ENCODE assay signal across 8 mouse cellular contexts in the genomic region with DNA sequence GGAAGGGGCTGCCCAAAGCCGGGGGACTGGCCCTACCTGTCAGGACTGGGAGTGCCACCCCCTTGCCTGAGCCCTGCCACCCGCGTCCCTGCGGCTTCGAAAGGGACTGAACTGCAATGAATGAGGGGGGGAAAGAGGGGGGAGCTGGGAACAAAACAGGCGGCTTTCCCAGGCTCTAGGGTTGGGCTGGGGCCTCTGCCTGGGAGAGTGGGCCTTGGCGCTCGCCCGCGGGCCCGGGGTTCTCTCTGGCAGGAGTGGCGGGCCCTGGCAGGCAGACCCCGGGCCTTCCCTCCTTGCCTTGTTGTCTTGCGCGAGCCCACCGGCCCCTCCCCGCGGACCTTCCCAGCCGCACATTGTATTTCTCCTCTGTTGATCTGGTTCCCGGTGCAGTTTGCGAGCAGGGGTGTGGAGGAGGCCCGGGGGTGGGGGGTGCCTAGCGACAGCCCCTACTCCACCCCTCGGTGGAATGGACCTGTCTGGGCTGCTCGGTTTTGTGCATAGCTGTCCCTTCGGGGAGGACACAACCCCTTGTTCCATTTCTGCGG. TPM values are rescaled to one million over a fixed set of nuclear protein-coding genes. Genes with fewer than 3 reads are reported as not detected.
DNase-seq lines count a peak whose midpoint lies in the region; ATAC-seq and TF ChIP-seq lines count a peak whose summit lies in the region.

No protein-coding gene starts in this region.

- H3K4me1 ChIP-seq in embryonic facial prominence, embryonic 14.5 days (ENCODE audit: control insufficient read depth, insufficient read depth, low read length): peaks cover 36% of the 10 kb centered on the region
- peaks cover 51% of the 10 kb centered on the region for H3K4me1 ChIP-seq in limb, embryonic 13.5 days
- peaks cover 38% of the 10 kb centered on the region for H3K4me1 ChIP-seq in small intestine, adult 2 months (ENCODE audit: control insufficient read depth, insufficient read depth, insufficient read length, low read length)

- no peaks in the 10 kb centered on the region for H3K9me3 ChIP-seq in embryonic facial prominence, embryonic 14.5 days (ENCODE audit: control insufficient read depth, low read length)
- no peaks in the 10 kb centered on the region for H3K9me3 ChIP-seq in limb, embryonic 13.5 days

- H3K36me3 ChIP-seq in C2C12 (ENCODE audit: control insufficient read depth, insufficient read depth): no peaks in the 10 kb centered on the region
- H3K36me3 ChIP-seq in embryonic facial prominence, embryonic 14.5 days (ENCODE audit: control insufficient read depth, insufficient read depth, low read length): no peaks in the 10 kb centered on the region
- no peaks in the 10 kb centered on the region for H3K36me3 ChIP-seq in limb, embryonic 13.5 days
- H3K36me3 ChIP-seq in small intestine, adult 2 months (ENCODE audit: control insufficient read depth, insufficient read depth, low read length): no peaks in the 10 kb centered on the region

- no peak for TF ChIP-seq CTCF in C2C12 (IDR thresholded peaks at IDR 0.05; ENCODE audit: control insufficient read depth, insufficient read depth, insufficient read length)
- no peak for TF ChIP-seq CTCF in small intestine, adult 2 months (IDR thresholded peaks at IDR 0.05; ENCODE audit: extremely low read depth, insufficient read length, insufficient replicate concordance, low read depth, low read length)

- peak; percentile 58 for ATAC-seq in embryonic facial prominence, embryonic 14.5 days (ENCODE audit: low read depth)
- peak; percentile 62; the same call in 1 of the 2 replicates for ATAC-seq in limb, embryonic 13.5 days (ENCODE audit: low FRiP score, low read depth)

- under 1% methylated on average over 13 of the region's 27 CpGs for WGBS in embryonic facial prominence, embryonic 14.5 days
- under 1% methylated on average over 20 of the region's 27 CpGs for WGBS in limb, embryonic 13.5 days
- WGBS in small intestine, adult 2 months: 2% methylated on average over 27 of the region's 27 CpGs

- peaks cover 22% of the 10 kb centered on the region for H3K79me2 ChIP-seq in C2C12 (ENCODE audit: control insufficient read depth, insufficient read depth)

- no peaks in the 10 kb centered on the region for H3K27me3 ChIP-seq in C2C12 (ENCODE audit: control insufficient read depth, insufficient read depth, insufficient read length)
- H3K27me3 ChIP-seq in embryonic facial prominence, embryonic 14.5 days (replicated peaks; ENCODE audit: control insufficient read depth, insufficient read depth, low read length): no peaks in the 10 kb centered on the region; the same call in 1 of the 2 replicates
- H3K27me3 ChIP-seq in limb, embryonic 13.5 days: peaks cover 30% of the 10 kb centered on the region
- no peaks in the 10 kb centered on the region; the same call in 1 of the 2 replicates for H3K27me3 ChIP-seq in small intestine, adult 2 months (ENCODE audit: control insufficient read depth, insufficient read depth, low read length)

- peaks cover 9% of the 10 kb centered on the region for H3K79me3 ChIP-seq in C2C12 (ENCODE audit: low read depth)

- intact Hi-C loops in gastrocnemius, postnatal 14 days (cut with DNase I; ENCODE audit: low total_unique reads): no loop called here

- DNase-seq in gastrocnemius, postnatal 14 days: peak; percentile 18
- no peak for DNase-seq in gastrocnemius, postnatal 25 days
- DNase-seq in embryonic facial prominence, embryonic 14.5 days (ENCODE audit: low spot score): peak; percentile 66
- no peak for DNase-seq in gastrocnemius, postnatal 10 days
- no peak for DNase-seq in urinary bladder, postnatal 4 days (ENCODE audit: low spot score in 2 of 2)

- peak overlapping the region; percentile 95 for H3K4me2 ChIP-seq in embryonic facial prominence, embryonic 14.5 days (ENCODE audit: low read depth, low read length)
- H3K4me2 ChIP-seq in limb, embryonic 13.5 days (replicated peaks): peak overlapping the region; percentile 98

- H3K9ac ChIP-seq in embryonic facial prominence, embryonic 14.5 days (ENCODE audit: low read depth, low read length): peak overlapping the region; percentile 85
- H3K9ac ChIP-seq in limb, embryonic 13.5 days: peak overlapping the region; percentile 91

- no peak for TF ChIP-seq POLR2A in small intestine, adult 2 months (IDR thresholded peaks at IDR 0.05; ENCODE audit: low read depth, low read length)

- H3K27ac ChIP-seq in embryonic facial prominence, embryonic 14.5 days (replicated peaks; ENCODE audit: low read depth, low read length): peak overlapping the region; percentile 96
- H3K27ac ChIP-seq in limb, embryonic 13.5 days: peak overlapping the region; percentile 95
- H3K27ac ChIP-seq in small intestine, adult 2 months (ENCODE audit: insufficient read depth, low read depth, low read length): no peak overlapping the region

- peak overlapping the region; percentile 14 for H3K4me3 ChIP-seq in C2C12 (ENCODE audit: insufficient read depth, poor library complexity, severe bottlenecking)
- peak overlapping the region; percentile 89 for H3K4me3 ChIP-seq in embryonic facial prominence, embryonic 14.5 days (ENCODE audit: low read depth, low read length)
- H3K4me3 ChIP-seq in limb, embryonic 13.5 days: peak overlapping the region; percentile 82
- H3K4me3 ChIP-seq in small intestine, adult 2 months (ENCODE audit: low read depth, low read length): peak overlapping the region; percentile 86

- peak overlapping the region; percentile 50 for H3ac ChIP-seq in C2C12 (ENCODE audit: control insufficient read depth, insufficient read length, low read depth)

TF ChIP-seq in C2C12, 6 proteins besides CTCF, POLR2A, EP300 and RAD21:
- TF ChIP-seq MYOD1 (IDR thresholded peaks at IDR 0.05; ENCODE audit: control insufficient read depth, insufficient read length, low read depth) (no peak), MYOG (IDR thresholded peaks at IDR 0.05; ENCODE audit: control insufficient read depth, extremely low read depth, insufficient read length) (no peak), CEBPB (IDR thresholded peaks at IDR 0.05; ENCODE audit: low read depth) (no peak), FOSL1 (IDR thresholded peaks at IDR 0.05; ENCODE audit: insufficient read depth, low read length, poor library complexity, severe bottlenecking) (no peak), USF1 (IDR thresholded peaks at IDR 0.05; ENCODE audit: low read depth) (no peak), MAX (IDR thresholded peaks at IDR 0.05) (no peak)

RNA-seq across cellular contexts. Expression of a gene that starts 0.7 kb away (rescaled TPM):
- 1 to 10 TPM; 1.2 to 4.2 TPM for total RNA-seq in gastrocnemius, postnatal 14 days (2021)
- total RNA-seq in gastrocnemius, postnatal 25 days (2021): 1 to 10 TPM in 1 of 2 experiments, under 1 TPM in 1; 1.00 to 1.2 TPM
- 16.8 TPM for polyA plus RNA-seq in C2C12 (2012; fragmentation: generic; extraction: Trizol)
- 14.8 and 14.9 TPM in 2 replicates for polyA plus RNA-seq in embryonic facial prominence, embryonic 14.5 days (2014; fragmentation: Nextera tagmentation; extraction: Ambion mirVana)
- polyA plus RNA-seq in limb, embryonic 13.5 days (2015; fragmentation: Nextera tagmentation; extraction: Ambion mirVana): 10.3 and 10.9 TPM in 2 replicates
- polyA plus RNA-seq in small intestine, adult 2 months (2012; rRNA removed): 32.1 and 57.6 TPM in 2 replicates
- 1 to 10 TPM; 4.6 to 5.4 TPM for total RNA-seq in gastrocnemius, postnatal 10 days (2021)

RNA-seq across cellular contexts. Expression of a gene that starts 49.5 kb away (rescaled TPM):
- 10 to 100 TPM; 18.8 to 20.8 TPM for total RNA-seq in gastrocnemius, postnatal 14 days (2021)
- total RNA-seq in gastrocnemius, postnatal 25 days (2021): 10 to 100 TPM; 13.4 to 16.5 TPM
- polyA plus RNA-seq in C2C12 (2012; fragmentation: generic; extraction: Trizol): not detected
- polyA plus RNA-seq in embryonic facial prominence, embryonic 14.5 days (2014; fragmentation: Nextera tagmentation; extraction: Ambion mirVana): 85.2 and 99.6 TPM in 2 replicates
- 39.7 and 41.0 TPM in 2 replicates for polyA plus RNA-seq in limb, embryonic 13.5 days (2015; fragmentation: Nextera tagmentation; extraction: Ambion mirVana)
- polyA plus RNA-seq in small intestine, adult 2 months (2012; rRNA removed): 58.9 and 71.3 TPM in 2 replicates
- total RNA-seq in gastrocnemius, postnatal 10 days (2021): 10 to 100 TPM; 22.0 to 23.2 TPM

RNA-seq across cellular contexts. Expression of a gene that starts 56.4 kb away (rescaled TPM):
- 10 to 100 TPM; 15.2 to 18.1 TPM for total RNA-seq in gastrocnemius, postnatal 14 days (2021)
- total RNA-seq in gastrocnemius, postnatal 25 days (2021): 10 to 100 TPM; 10.9 to 13.3 TPM
- not detected for polyA plus RNA-seq in C2C12 (2012; fragmentation: generic; extraction: Trizol)
- 46.2 and 47.9 TPM in 2 replicates for polyA plus RNA-seq in embryonic facial prominence, embryonic 14.5 days (2014; fragmentation: Nextera tagmentation; extraction: Ambion mirVana)
- 18.1 and 18.8 TPM in 2 replicates for polyA plus RNA-seq in limb, embryonic 13.5 days (2015; fragmentation: Nextera tagmentation; extraction: Ambion mirVana)
- 82.5 and 108 TPM in 2 replicates for polyA plus RNA-seq in small intestine, adult 2 months (2012; rRNA removed)
- 10 to 100 TPM; 22.7 to 23.9 TPM for total RNA-seq in gastrocnemius, postnatal 10 days (2021)

Comparison
In these comparisons a context has a peak if more than half of its experiments do, and no peak if none do; other contexts are left out.
1. DNase-seq: peak in gastrocnemius, postnatal 14 days (single experiment) and embryonic facial prominence, embryonic 14.5 days (single experiment); none in gastrocnemius, postnatal 25 days (single experiment), gastrocnemius, postnatal 10 days (single experiment) and urinary bladder, postnatal 4 days (0 of 2).
2. H3K4me3 ChIP-seq: peak in every context shown above with its lines; median percentile 89 in embryonic facial prominence, embryonic 14.5 days; 86 in small intestine, adult 2 months; 82 in limb, embryonic 13.5 days; 14 in C2C12.
3. RNA of a gene that starts 49.5 kb away (polyA plus RNA-seq): 85.2 to 99.6 TPM in embryonic facial prominence, embryonic 14.5 days, 58.9 to 71.3 TPM in small intestine, adult 2 months and 39.7 to 41.0 TPM in limb, embryonic 13.5 days; not detected in C2C12 (single experiment); every median in the first group is over 10 times any median in the second.
4. RNA of a gene that starts 56.4 kb away (polyA plus RNA-seq): 82.5 to 108 TPM in small intestine, adult 2 months, 46.2 to 47.9 TPM in embryonic facial prominence, embryonic 14.5 days and 18.1 to 18.8 TPM in limb, embryonic 13.5 days; not detected in C2C12 (single experiment); every median in the first group is over 10 times any median in the second.